Mouse (Mus musculus) liver, adult 2 months (tissue): ENCODE results near the gene Abi3.

Experiments used
- CTCF ChIP-seq: fragments of 200-500 bp; IDR thresholded peaks from 2 replicates; pipeline ENCODE4 v1.5.1; 2011; ENCODE audit warnings: low read depth, low read length, control low read depth
- POLR2A ChIP-seq: fragments of 200-500 bp; IDR thresholded peaks from 2 replicates; pipeline ENCODE4 v1.6.1; 2011; ENCODE audit warnings: low read length, control low read depth; ENCODE audit not compliant: insufficient read depth; ENCODE audit errors: extremely low read depth

- TF ChIP-seq POLR2A, result no peak
- TF ChIP-seq CTCF, result no peak
Observed at GRCm38 (mm10) chr11:95780480-95780879, 61.8 kb downstream of the Abi3 start.
